ENCODE assay signal across 8 mouse cellular contexts in the genomic region with DNA sequence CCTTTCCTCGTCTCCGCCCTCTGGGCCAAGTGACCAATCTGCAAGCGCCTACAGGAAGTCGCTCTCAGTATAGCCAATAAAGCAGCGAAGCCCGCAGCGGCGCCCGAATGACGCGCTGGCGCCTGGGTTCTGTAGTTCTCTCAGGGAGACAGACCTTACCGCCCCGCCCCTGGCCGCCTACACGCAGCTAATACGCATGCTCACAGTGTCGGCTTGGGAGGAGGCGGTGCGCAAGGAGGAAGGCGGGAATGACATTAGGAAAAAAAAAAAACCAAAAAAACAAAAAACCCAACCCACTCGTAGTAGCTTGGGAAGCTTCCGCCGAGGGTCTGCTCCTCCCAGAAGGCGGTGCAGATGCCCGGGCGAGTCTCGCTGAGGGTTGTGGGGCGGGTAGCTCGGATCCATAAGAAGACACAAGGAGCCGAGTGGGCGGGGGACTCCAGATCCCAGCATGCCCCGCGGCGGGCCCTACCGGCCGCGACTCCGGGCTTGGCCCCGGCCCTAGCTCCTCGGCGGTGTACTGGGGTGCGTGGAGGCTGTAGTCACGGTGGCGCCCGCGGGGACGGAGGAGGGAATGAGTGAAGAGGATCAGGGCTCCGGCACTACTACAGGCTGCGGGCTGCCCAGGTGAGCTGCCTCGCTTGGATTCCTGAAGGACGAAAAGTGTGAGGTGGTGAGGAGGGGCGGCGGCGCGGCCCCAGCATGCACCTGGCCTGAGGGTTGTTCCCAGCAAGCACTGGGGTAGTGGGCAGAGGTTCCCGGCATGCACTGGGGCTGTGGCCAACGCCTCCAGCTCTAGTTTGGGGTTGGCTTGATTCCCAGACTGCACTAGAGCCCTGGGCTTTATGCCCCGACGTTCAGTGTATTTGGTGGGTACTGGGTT. TPM values are rescaled to one million over a fixed set of nuclear protein-coding genes. Genes with fewer than 3 reads are reported as not detected.
DNase-seq lines count a peak whose midpoint lies in the region; ATAC-seq lines count a peak whose summit lies in the region.

A gene (plus strand): TSS at position 217 of the 883 bp plus-strand sequence.

- peak within 1 kb of the TSS; percentile 98 for H3K27ac ChIP-seq in intestine, embryonic 14.5 days (ENCODE audit: low read depth)

- intact Hi-C loops in left cerebral cortex, postnatal 14 days (cut with DNase I), result no loop called here

- H3K36me3 ChIP-seq in intestine, embryonic 14.5 days (ENCODE audit: control insufficient read depth, insufficient read depth, low read length), result peaks cover 23% of the 10 kb centered on the region; the same call in 1 of the 2 replicates

- peak; percentile 92 for ATAC-seq in intestine, embryonic 14.5 days (replicated peaks; ENCODE audit: low FRiP score, low TSS enrichment, low read depth)

- H3K4me2 ChIP-seq in intestine, embryonic 14.5 days (ENCODE audit: low read length), result peak within 1 kb of the TSS; percentile 85

- H3K4me1 ChIP-seq in intestine, embryonic 14.5 days (replicated peaks; ENCODE audit: control insufficient read depth, insufficient read depth, low read length), result peaks cover 23% of the 10 kb centered on the region

- peak; percentile 96 for DNase-seq in adrenal gland, adult 18-20 months (ENCODE audit: low spot score in 2 of 2)
- DNase-seq in embryo, embryonic 11 days, result peak; percentile 99
- DNase-seq in gastrocnemius, postnatal 25 days, result peak; percentile 100
- peak; percentile 98 for DNase-seq in intestine, embryonic 14.5 days (ENCODE audit: low spot score)
- peak; percentile 100 for DNase-seq in left cerebral cortex, postnatal 14 days (ENCODE audit: low spot score in 2 of 2)
- peak; percentile 100 for DNase-seq in mesoderm, embryonic 11.5 days (ENCODE audit: low read depth, low spot score)
- DNase-seq in right cerebral cortex, postnatal 36 days (ENCODE audit: low spot score in 2 of 2), result peak; percentile 100
- DNase-seq in yolk sac, embryonic 10.5 days (ENCODE audit: low spot score), result peak; percentile 100

- no peaks in the 10 kb centered on the region for H3K27me3 ChIP-seq in intestine, embryonic 14.5 days (replicated peaks; ENCODE audit: control insufficient read depth, insufficient read depth, low read length)

- under 1% methylated on average over 60 of the region's 60 CpGs for WGBS in intestine, embryonic 14.5 days

- peak within 1 kb of the TSS; percentile 87 for H3K9ac ChIP-seq in intestine, embryonic 14.5 days (ENCODE audit: low read length)

- peak within 1 kb of the TSS; percentile 69 for H3K4me3 ChIP-seq in intestine, embryonic 14.5 days (ENCODE audit: low read depth, low read length)

- no peaks in the 10 kb centered on the region for H3K9me3 ChIP-seq in intestine, embryonic 14.5 days (ENCODE audit: control insufficient read depth, low read length)

RNA-seq across cellular contexts. Expression of the gene that starts here (rescaled TPM):
- 10 to 100 TPM; 35.5 to 36.1 TPM for total RNA-seq in adrenal gland, adult 18-20 months (2021)
- 10 to 100 TPM; 31.9 to 34.6 TPM for total RNA-seq in gastrocnemius, postnatal 25 days (2021)
- 105 TPM in 2 replicates for polyA plus RNA-seq in intestine, embryonic 14.5 days (2014; fragmentation: Nextera tagmentation; extraction: Ambion mirVana)
- 10 to 100 TPM; 32.4 to 34.2 TPM for total RNA-seq in left cerebral cortex, postnatal 14 days (2021)

Comparison
In these comparisons a context has a peak if more than half of its experiments do, and no peak if none do; other contexts are left out.
1. Peak in every context shown above with its lines: DNase-seq, ATAC-seq, H3K4me3 ChIP-seq and H3K27ac ChIP-seq.